Mouse (Mus musculus) spleen, postnatal 4 days (tissue): ENCODE data around the gene Mob3a.
A peak's percentile ranks its signal among the peaks of the same experiment; 100 is the strongest.
"Not testable (repeated sequence)": the region's sequence is repeated elsewhere in the genome, so short reads cannot be mapped to it uniquely, and the experiment has no call there.

Source experiments
- DNase-seq, 2 experiments: peaks; one replicate each; pipeline ENCODE4 v3.0.0; 2022; ENCODE audit warnings: low spot score in 2 of 2

The Mob3a gene

DNA sequence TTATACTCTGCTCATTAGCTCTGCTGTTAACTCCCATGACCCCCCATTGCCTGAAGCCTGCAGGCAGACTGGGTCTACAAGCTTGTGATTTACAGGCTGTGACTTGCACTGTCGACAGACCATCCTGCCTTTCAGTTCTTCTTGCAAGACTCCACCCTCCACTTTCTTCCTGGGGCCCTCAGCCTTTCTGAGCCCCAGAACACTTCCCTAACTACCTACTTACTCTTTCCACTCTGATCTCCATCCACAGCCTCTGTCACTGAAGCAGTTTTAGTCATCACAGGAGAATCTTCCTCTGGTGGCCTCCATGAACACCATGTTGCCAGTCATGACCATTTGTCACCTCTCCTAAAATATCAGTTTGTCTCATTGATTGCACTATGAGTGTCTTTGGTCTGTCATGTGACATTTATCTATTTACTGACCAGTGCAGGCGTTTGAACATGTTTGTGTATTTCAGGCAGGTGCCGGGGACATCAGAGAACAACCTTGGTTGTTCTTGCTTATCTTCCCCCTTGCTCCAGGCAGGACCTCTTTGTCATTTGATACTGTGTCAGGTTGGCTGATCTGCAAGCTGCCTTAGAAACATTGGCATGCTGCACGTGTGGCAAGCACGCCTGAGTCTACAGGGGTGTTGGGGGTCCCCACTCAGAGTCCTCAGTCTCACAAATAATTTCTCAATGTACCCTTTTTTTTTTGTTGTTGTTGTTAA is 38.1 kb downstream of the Mob3a start:
- no peak for DNase-seq

DNA sequence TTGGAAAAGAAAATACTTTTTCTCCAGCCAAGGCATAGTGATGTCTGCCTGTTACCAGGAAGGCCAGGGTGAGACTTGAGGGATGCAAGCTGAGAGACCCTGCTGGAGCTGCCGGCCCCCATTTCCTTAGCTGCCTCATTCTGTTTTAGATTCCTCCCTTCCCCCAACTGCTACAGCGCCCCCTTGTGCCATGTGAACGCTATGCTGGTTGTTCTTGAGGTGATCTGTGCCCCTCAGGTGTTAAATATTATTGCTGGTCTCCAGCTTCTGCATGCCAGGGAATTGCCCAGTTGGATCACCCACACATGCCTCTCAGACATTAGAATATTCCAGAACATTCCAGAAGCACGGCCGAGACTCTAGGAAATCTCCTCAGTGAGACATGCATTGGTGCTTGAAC is 40.6 kb downstream of the Mob3a start:
- peak; percentile 76 to 92 for DNase-seq

DNA sequence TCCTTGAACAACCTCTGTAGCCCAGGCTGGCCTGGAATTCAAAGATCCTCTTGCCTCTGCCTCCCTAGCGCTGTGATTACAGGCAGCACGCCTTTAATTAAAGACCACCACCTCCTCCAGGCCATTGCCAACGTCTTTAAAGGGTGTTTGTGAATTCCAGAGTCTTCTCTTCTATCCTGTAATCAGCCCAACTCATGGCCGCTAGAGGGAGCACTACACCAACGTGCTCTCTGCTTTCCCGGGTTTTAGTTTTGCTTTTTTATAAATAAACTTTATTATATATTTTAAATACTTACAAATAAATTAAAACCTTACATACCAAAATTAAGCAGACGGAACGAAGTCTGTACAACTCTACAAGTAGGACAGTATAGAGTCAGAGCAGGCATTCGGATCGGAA is 42.6 kb downstream of the Mob3a start:
- DNase-seq, result peak; percentile 77 to 91

DNA sequence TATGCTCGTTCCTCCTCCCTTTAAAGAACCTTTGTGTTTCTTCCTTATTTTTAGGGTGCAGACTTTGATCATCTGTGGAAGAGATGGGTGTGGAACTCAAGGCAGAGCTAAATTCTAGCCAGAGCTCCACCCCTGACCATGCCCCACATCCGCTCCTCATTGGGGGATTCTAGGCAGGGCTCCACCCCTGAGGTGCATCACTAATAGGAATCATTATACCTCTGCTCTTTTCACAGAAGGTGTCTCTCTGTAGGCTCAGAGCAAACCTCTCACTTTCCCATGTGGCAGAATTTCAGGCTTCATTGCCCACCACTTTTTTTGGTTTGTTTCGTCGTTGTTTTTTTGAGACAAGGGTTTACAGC is 43.0 kb downstream of the Mob3a start:
- no peak for DNase-seq

DNA sequence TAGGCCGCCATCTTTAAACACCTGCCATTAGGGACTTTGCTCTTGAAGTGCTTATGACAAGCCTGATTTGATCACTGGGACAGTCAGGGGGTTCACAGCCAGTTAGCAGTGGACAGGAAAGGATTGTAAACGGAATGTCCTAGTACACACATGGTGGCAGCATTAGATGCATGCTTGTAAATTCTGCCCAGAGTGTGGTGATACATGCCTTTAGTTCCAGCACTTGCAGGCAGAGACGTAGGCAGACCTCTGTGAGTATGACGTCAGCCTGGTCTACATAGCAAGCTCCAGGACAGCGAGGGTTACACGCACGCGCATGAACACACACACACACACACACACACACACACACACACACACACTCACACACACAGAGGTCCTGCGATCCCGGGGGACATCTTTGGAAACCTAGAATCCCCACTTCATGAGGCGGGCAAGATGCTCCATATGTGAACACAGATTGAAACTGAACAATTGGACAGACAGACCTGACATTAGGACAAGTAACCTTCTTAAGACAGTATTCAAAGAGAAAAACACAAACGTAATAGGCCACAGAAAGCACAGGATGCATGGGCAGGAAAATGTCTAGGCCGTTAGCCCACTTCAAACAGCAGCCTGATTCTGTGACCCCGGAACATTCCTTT is 43.5 kb downstream of the Mob3a start:
- DNase-seq, result no peak

DNA sequence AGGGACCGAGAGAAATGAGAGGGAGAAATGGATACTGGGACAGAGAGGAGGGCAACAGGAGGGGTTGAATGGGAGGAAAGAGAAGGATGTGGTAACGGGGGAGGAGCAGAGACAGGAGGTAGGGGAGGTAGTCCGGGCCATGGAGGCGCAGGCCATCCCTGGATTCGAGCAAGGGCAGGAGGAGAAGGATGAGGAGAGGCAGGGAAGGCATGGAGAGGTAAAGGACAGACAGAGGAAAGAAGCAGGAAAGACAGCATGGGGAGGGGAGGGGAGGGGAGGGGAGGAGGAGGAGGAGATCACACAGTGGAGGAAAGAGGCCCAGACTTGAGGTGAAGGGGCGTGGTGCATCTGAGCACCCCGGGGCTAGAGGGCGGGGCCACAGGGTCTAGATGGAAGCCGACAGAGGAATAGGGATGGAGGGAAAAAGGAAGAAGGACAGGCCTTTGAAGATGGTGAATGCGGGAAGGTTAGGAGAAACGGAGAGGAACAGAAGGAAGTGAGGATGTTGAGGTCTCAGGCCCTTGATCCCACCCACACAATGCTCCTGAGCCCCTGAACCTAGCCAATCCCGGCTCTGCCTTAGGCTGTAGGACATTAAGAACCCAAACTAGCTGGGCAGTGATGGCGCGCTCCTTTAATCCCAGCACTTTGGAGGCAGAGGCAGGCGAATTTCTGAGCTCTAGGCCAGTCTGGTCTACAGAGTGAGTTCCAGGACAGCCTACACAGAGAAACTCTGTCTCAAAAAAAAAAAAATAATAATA is 44.7 kb downstream of the Mob3a start, which contains the start of gene Btbd2:
Gene Btbd2, minus strand, starts transcription at position 209 of the 761 bp plus-strand sequence.
- DNase-seq, result peak in 1 of 2 experiments; percentile 62

DNA sequence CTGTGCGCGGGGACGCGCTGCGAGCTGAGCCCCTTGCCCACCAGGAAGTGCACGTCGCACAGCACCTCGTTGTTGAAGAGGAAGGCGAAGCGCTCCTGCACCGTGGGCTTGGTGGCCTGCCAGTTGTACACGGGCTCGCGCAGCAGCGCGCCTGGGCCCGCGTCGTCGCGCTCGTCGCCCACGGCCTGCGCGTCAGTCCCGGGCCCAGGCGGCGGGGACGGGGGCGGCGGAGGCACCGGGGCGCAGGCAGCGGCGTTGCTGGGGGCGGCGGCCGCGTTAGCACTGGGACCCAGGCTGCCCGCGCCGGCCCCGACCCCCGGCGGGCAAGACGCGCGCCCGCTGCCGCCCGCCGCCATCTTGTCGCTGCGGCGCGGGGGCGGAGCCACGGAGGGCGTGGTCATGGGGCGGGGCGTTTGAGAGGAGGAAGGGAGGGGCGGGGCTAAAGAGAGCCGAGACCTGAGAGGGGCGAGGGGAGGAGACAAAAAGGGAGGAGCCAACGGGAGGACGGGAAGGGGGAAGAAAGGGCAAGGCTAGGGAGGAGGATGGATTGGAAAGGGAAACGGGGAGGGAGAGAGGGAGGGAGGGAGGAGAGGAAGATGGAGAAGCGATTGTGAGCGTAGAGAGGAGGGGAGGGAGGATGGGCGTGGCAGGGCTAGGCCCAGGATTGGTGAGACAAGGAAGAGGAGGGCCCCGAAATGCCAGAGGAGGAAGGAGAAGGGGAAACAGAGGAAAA is 45.5 kb downstream of the Mob3a start:
- peak; percentile 97 to 99 for DNase-seq

DNA sequence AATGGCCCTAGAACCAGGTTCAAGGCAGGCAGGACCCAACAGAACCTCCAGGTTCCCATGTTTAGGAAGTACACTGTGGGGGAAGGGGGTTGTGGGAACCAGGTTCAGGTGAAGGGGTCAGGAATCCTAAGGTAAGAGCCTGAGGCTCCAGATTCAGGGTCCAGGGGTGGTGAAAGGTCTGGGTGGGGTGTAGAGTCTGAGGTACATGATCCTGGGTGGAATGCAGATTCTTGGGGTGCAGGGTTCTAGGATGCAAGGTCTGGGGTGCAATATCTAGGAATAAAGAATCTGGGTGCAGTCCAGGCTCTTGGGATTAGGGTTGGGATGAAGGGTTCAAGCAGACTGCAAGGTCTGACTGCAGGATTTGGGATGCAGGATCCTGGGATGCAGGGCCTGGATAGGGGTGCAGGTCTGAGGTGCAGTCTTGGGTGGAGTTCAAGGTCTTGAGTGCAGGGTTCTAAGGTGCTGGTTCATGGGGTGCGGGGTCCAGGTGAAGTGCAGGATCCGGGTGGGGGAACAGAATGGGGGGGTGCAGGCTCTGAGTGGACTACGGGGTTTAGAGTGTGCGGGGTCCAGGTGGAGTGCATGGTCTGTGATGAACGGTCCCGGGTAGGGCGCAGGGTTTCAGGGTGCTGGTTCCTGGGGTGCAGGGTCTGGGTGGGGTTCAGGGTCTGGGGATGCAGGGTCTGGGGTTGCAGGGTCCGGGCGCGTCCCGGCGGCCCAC is 46.2 kb downstream of the Mob3a start:
- DNase-seq, result no peak

DNA sequence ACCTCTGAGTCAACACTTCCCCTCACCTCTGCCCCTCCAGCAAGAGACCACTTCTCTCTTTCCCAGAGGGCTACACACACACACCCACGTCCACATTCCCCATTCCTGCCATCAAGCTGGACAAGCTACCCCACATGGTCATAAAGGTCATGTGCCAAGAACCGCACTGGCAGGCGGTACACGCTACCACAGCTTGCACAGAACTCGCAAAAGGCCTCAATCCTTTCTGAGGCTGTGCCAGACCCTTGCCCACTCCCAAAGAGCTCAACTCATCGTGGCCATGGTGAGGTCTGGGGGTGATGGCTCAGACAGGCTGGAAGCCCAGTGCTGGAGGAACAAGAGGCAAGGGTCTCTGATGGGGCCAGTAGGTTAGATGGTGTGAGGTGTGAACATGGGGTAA is 46.9 kb downstream of the Mob3a start:
- no peak for DNase-seq

DNA sequence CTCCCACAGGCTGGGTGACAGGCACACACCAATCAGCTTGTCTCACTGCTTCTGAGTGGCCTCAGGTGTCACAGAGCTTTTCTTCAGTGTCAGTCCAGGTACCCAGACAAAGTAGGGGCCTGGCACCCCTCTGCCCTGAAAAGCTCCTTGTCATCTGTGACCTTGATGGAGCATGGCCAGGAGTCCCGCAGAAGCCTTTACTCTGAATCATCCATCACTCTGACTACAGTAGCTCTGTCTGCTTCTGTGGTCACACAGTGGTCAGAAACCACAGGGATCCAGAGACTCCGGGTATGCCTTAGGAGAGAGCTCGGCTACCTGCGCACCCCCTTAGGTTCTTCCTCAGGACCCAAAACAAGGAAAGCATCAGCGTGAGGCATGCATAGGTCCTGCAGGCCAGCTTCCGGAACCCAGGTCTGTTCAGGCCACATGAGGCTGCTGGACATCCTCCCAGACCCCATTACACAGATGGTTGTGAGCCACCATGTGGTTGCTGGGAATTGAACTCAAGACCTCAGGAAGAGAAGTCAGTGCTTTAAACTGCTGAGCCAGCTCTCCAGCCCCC is 48.5 kb downstream of the Mob3a start:
- DNase-seq, result no peak

DNA sequence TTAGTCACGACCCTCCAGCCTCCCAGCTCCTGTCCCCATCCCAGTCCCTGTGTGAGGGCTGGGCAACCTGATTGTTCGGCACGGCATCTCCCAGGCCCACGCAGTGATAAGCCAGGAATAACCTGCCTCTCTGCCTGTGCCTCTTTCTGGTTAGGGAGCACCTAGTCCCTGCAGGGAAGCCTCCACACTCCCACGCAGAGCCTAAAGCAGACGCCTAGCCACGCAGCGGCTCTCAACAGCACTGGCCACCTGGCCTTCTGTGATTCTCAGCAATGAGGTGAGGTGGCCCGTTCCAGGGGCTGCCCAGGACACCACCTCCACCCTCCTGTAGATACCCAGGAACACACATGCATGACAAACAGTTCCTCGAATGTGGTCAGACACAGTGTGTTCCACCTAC is 51.4 kb downstream of the Mob3a start:
- DNase-seq, result no peak

DNA sequence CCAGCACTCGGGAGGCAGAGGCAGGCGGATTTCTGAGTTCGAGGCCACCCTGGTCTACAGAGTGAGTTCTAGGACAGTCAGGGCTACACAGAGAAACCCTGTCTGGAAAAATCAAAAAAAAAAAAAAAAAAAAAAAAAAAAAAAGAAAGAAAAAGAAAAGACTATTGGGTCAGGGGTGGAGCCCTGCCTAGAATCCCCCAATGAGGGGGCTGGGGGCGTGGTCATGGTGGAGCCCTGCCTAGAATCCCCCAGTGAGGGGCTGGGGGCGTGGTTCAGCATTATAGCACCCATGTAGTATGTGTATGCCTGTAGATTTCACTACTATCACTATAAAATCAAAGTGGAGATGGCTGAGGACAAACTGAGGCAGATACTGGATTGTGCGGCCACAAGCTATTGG is 51.9 kb downstream of the Mob3a start:
- DNase-seq, result not testable (repeated sequence)

DNA sequence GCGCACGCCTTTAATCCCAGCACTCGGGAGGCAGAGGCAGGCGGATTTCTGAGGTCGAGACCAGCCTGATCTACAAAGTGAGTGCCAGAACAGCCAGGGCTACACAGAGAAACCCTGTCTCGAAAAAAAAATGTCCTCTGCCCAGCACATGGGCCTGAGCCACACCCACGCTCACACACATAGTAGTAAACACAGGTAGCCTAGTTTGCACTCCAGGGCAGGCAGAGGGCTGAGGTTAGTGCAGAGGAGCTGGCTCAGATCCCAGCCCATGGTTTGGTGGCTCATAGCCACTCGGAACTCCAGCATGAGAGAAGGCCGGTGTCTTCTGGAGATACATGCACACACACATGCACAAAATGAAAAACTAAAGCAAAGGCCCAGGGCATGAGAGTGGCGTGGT is 54.8 kb downstream of the Mob3a start:
- no peak for DNase-seq

DNA sequence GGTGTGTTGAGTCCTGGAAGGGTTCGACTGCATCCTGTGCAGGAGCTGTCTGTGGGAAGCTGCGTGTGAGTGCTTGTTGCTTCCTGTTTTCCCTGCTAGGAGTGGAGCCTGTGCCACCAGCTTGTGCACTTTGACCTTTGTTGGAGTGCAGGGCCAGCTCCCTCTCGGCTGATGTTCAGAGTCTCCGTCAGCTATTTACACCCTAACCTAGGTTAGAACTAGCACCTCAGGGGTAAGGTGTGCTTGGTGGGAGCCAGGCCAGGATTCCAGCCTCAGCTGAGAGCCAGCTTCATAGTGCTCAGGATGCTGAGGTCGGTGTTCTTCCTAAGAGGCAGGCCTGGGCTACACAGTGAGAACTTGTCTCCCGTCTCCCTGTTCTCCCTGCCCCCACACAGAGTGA is 66.4 kb downstream of the Mob3a start:
- no peak for DNase-seq
